Comparison of ENCODE assay signal across 13 mouse cellular contexts in genomic region chr3:55523224-55523623, GRCm38 (mm10). TPM values are rescaled to one million over a fixed set of nuclear protein-coding genes. Genes with fewer than 3 reads are reported as not detected.
DNase-seq lines count a peak whose midpoint lies in the region; ATAC-seq and TF ChIP-seq lines count a peak whose summit lies in the region.
"Had no signal": no experiment of that assay in that cellular context is flagged by ENCODE, and none has a peak within 500 bp of the region (broad histone marks: within the 10 kb centered on the region; RNA-seq: fewer than 3 reads in every experiment).

No protein-coding gene starts in this region.

- no peak overlapping the region for H3K9ac ChIP-seq in embryonic facial prominence, embryonic 12.5 days
- H3K9ac ChIP-seq in kidney, embryonic 14.5 days (ENCODE audit: low read depth, low read length): no peak overlapping the region
- peak overlapping the region; percentile 52 for H3K9ac ChIP-seq in midbrain, embryonic 16.5 days (ENCODE audit: low read depth, low read length)

- WGBS in heart, embryonic 10.5 days: 70% methylated on average over 7 of the region's 7 CpGs
- WGBS in embryonic facial prominence, embryonic 12.5 days: 21% methylated on average over 7 of the region's 7 CpGs
- WGBS in kidney, embryonic 14.5 days: 36% methylated on average over 7 of the region's 7 CpGs
- 17% methylated on average over 7 of the region's 7 CpGs for whole genome bisulfite sequencing in midbrain, embryonic 16.5 days

- H3K9me3 ChIP-seq in heart, embryonic 10.5 days: no peaks in the 10 kb centered on the region
- H3K9me3 ChIP-seq in embryonic facial prominence, embryonic 12.5 days: no peaks in the 10 kb centered on the region
- no peaks in the 10 kb centered on the region for H3K9me3 ChIP-seq in kidney, embryonic 14.5 days (ENCODE audit: control insufficient read depth, low read length)
- no peaks in the 10 kb centered on the region for H3K9me3 ChIP-seq in midbrain, embryonic 16.5 days (replicated peaks; ENCODE audit: control insufficient read depth, low read length, poor library complexity, severe bottlenecking)

- intact Hi-C loops in gastrocnemius, adult 2 months (cut with DNase I): no loop called here

- DNase-seq in heart, embryonic 10.5 days (ENCODE audit: low spot score): peak; percentile 35
- no peak for DNase-seq in heart, postnatal 4 days
- DNase-seq in adrenal gland, postnatal 36 days: no peak
- no peak for DNase-seq in layer of hippocampus, postnatal 10 days (ENCODE audit: low spot score in 2 of 2)
- no peak for DNase-seq in gastrocnemius, adult 2 months

- no peaks in the 10 kb centered on the region for H3K27me3 ChIP-seq in heart, embryonic 10.5 days (ENCODE audit: insufficient read depth, poor library complexity, severe bottlenecking)
- no peaks in the 10 kb centered on the region for H3K27me3 ChIP-seq in embryonic facial prominence, embryonic 12.5 days
- no peaks in the 10 kb centered on the region for H3K27me3 ChIP-seq in kidney, embryonic 14.5 days (ENCODE audit: control insufficient read depth, insufficient read depth, low read length)
- H3K27me3 ChIP-seq in midbrain, embryonic 16.5 days (ENCODE audit: control insufficient read depth, insufficient read depth, low read depth, low read length): no peaks in the 10 kb centered on the region

- ATAC-seq in embryonic facial prominence, embryonic 12.5 days (ENCODE audit: insufficient number of reproducible peaks, insufficient read depth, low FRiP score, low TSS enrichment): peak; percentile 47; the same call in 1 of the 2 replicates
- ATAC-seq in kidney, embryonic 14.5 days (ENCODE audit: low FRiP score, low TSS enrichment): 0 out of 2 replicates have a peak, but pooled peaks have one; percentile 41
- peak; percentile 30; the same call in 1 of the 2 replicates for ATAC-seq in midbrain, embryonic 16.5 days
- ATAC-seq: CD4-positive, CD25-positive, alpha-beta regulatory T cell, adult 4 months had no signal

- no peak overlapping the region for H3K4me2 ChIP-seq in embryonic facial prominence, embryonic 12.5 days (replicated peaks)
- no peak overlapping the region for H3K4me2 ChIP-seq in kidney, embryonic 14.5 days (replicated peaks; ENCODE audit: low read depth, low read length)
- no peak overlapping the region for H3K4me2 ChIP-seq in midbrain, embryonic 16.5 days (ENCODE audit: low read length)

- H3K4me3 ChIP-seq in heart, embryonic 10.5 days: no peak overlapping the region
- no peak overlapping the region for H3K4me3 ChIP-seq in embryonic facial prominence, embryonic 12.5 days
- H3K4me3 ChIP-seq in kidney, embryonic 14.5 days (ENCODE audit: low read length): no peak overlapping the region
- no peak overlapping the region for H3K4me3 ChIP-seq in midbrain, embryonic 16.5 days (ENCODE audit: low read depth, low read length)
- H3K4me3 ChIP-seq in gastrocnemius, adult 2 months: no peak overlapping the region
- H3K4me3 ChIP-seq: erythroblast, embryonic 14.5 days had no signal

- H3K27ac ChIP-seq in heart, embryonic 10.5 days: no peak overlapping the region
- H3K27ac ChIP-seq in embryonic facial prominence, embryonic 12.5 days: peak overlapping the region; percentile 54; the same call in 1 of the 2 replicates
- H3K27ac ChIP-seq in kidney, embryonic 14.5 days (ENCODE audit: low read depth, low read length): no peak overlapping the region
- H3K27ac ChIP-seq in midbrain, embryonic 16.5 days (ENCODE audit: low read length): peak overlapping the region; percentile 88
- no peak overlapping the region for H3K27ac ChIP-seq in gastrocnemius, adult 2 months

- no peak for TF ChIP-seq CTCF in gastrocnemius, adult 2 months (IDR thresholded peaks at IDR 0.05)

- 0 out of 2 replicates have a peak, but pooled peaks cover 5% of the 10 kb centered on the region for H3K4me1 ChIP-seq in heart, embryonic 10.5 days
- peaks cover 32% of the 10 kb centered on the region for H3K4me1 ChIP-seq in embryonic facial prominence, embryonic 12.5 days
- H3K4me1 ChIP-seq in kidney, embryonic 14.5 days (ENCODE audit: control insufficient read depth, insufficient read depth, low read length): peaks cover 14% of the 10 kb centered on the region; the same call in 1 of the 2 replicates
- peaks cover 69% of the 10 kb centered on the region for H3K4me1 ChIP-seq in midbrain, embryonic 16.5 days (ENCODE audit: control insufficient read depth, insufficient read depth, low read length)

- H3K36me3 ChIP-seq in heart, embryonic 10.5 days: no peaks in the 10 kb centered on the region
- H3K36me3 ChIP-seq in embryonic facial prominence, embryonic 12.5 days: no peaks in the 10 kb centered on the region
- no peaks in the 10 kb centered on the region for H3K36me3 ChIP-seq in kidney, embryonic 14.5 days (ENCODE audit: control insufficient read depth, insufficient read depth, low read length)
- H3K36me3 ChIP-seq in midbrain, embryonic 16.5 days (ENCODE audit: control insufficient read depth, insufficient read depth, low read length): 0 out of 2 replicates have a peak, but pooled peaks cover 5% of the 10 kb centered on the region

RNA-seq across cellular contexts. Expression of gene Gm21954, which starts 51.2 kb away (rescaled TPM):
- not detected in 2 replicates for polyA plus RNA-seq in heart, embryonic 10.5 days (2016; fragmentation: Nextera tagmentation; extraction: Ambion mirVana)
- not detected for total RNA-seq in heart, postnatal 4 days (2021)
- polyA plus RNA-seq in embryonic facial prominence, embryonic 12.5 days (2016; fragmentation: Nextera tagmentation; extraction: Ambion mirVana): not detected in 2 replicates
- polyA plus RNA-seq in kidney, embryonic 14.5 days (2014; fragmentation: Nextera tagmentation; extraction: Ambion mirVana): not detected in 2 replicates
- not detected in 2 replicates for polyA plus RNA-seq in midbrain, embryonic 16.5 days (2015; fragmentation: Nextera tagmentation; extraction: Ambion mirVana)
- total RNA-seq in adrenal gland, postnatal 36 days (2021): not detected
- total RNA-seq in layer of hippocampus, postnatal 10 days (2021): not detected
- not detected for total RNA-seq in gastrocnemius, adult 2 months (2021)
- total RNA-seq: hematopoietic stem cell, adult 5-6 weeks had no signal
- polyA plus RNA-seq: CD4-positive, CD25-positive, alpha-beta regulatory T cell, adult 4 months; erythroblast, embryonic 14.5 days; liver, embryonic 16.5 days; testis, adult 2 months had no signal

Comparison
In these comparisons a context has a peak if more than half of its experiments do, and no peak if none do; other contexts are left out.
1. H3K27ac ChIP-seq: peak in embryonic facial prominence, embryonic 12.5 days (single experiment) and midbrain, embryonic 16.5 days (single experiment); none in heart, embryonic 10.5 days (single experiment), kidney, embryonic 14.5 days (single experiment) and gastrocnemius, adult 2 months (single experiment).
2. Peak in every context shown above with its lines, with median percentiles within 50 percentile points of each other: ATAC-seq.